Mouse (Mus musculus): ENCODE data around the gene Card14. TPM values are rescaled to one million over a fixed set of nuclear protein-coding genes. Genes with fewer than 3 reads are reported as not detected.

Gene Card14
- polyA plus RNA-seq, 1 experiment from 2014 or later: 0.14 TPM

DNA sequence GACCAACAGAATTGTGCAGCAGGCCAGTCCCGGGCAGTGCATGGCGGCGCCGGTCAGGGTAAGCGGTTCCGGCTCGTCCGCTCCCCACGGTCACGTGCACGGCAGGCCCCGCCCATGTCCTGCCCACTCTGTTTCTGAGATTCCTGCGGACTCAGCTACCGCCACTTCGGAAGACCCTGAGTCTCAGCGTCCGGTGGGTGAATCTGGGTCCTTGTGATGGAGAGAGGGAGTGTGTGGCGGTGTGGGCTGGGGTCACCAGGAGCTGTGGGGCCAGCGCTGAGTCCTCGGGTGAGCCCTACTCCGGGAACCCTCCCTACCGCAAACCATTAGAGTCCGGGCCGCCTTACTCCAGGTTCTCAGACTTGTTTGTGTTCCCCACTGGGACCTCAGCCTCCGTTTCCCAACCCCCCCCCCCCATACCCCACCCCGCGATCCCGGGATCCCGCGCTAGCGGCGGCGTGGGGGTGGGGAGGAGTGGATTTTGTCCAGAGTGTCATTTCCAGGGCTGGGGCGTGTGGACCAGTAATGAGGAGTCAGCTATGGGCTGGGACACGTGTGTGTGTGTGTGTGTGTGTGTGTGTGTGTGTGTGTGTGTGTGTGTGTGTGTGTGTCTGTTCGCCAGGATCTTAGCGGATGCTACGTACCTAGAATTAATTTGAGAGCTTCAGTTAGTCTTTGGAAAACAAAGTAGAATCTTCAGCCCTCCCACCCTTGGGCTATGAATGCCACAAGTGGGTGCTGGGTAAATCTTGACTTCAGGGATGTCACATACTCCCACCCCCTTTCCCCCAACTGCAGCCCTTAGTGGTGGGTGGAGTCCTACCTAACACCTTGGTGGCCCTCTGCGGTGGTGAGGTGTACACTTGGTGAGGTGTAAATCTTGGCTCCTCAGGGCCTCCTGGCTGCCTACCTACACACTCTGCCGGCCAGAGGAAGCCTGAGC, 48.1 kb downstream of the Card14 start, which contains the start of the genes Sgsh and Slc26a11:
Sgsh (minus strand) TSS at position 94 of the 943 bp plus-strand sequence.
Slc26a11 (plus strand) TSS at position 115 of the 943 bp plus-strand sequence.
- Histone ChIP-seq H3K4me1 (ENCODE audit: control insufficient read depth, insufficient read depth, low read length) (peaks cover 14% of the 10 kb centered on the region), H3K27ac (ENCODE audit: low read depth, low read length) (peak within 1 kb of the TSS; percentile 90), H3K4me2 (peak within 1 kb of the TSS; percentile 89), H3K9me3 (replicated peaks; ENCODE audit: control insufficient read depth, low read length) (no peaks in the 10 kb centered on the region), H3K36me3 (ENCODE audit: control insufficient read depth, insufficient read depth, low read length) (no peaks in the 10 kb centered on the region), H3K4me3 (ENCODE audit: low read depth, low read length) (peak within 1 kb of the TSS; percentile 80), H3K9ac (ENCODE audit: low read depth, low read length) (peak within 1 kb of the TSS; percentile 82), H3K27me3 (ENCODE audit: control insufficient read depth, insufficient read depth, low read length) (no peaks in the 10 kb centered on the region)
- peak; percentile 88 for ATAC-seq (replicated peaks; ENCODE audit: insufficient number of reproducible peaks, low FRiP score, low TSS enrichment)
- WGBS (ENCODE audit: insufficient replicate concordance): 3% methylated on average over 40 of the region's 40 CpGs

DNA sequence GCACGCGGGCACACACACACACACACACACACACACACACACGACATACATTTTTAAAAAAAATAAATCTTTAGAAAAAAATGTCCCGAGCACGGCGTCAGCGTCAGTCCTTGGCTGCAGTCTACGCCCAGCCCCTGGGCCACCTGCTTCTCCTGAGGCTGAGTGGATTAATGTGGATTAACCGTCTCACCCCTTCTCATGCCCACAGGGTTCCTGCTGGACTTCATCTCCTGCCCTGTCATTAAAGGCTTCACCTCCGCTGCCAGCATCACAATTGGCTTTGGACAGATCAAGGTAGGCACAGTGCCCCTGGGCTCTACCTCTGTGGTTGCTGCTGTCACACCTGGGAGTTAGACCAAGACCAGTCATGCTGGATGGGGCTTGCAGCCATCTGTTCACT, 51.5 kb downstream of the Card14 start:
- H3K4me3 ChIP-seq (ENCODE audit: low read depth, low read length): no peak overlapping the region
- no peak overlapping the region for H3K4me2 ChIP-seq
- H3K36me3 ChIP-seq (ENCODE audit: control insufficient read depth, insufficient read depth, low read length): no peaks in the 10 kb centered on the region
- H3K27me3 ChIP-seq (ENCODE audit: control insufficient read depth, insufficient read depth, low read length): no peaks in the 10 kb centered on the region
- no peaks in the 10 kb centered on the region for H3K9me3 ChIP-seq (replicated peaks; ENCODE audit: control insufficient read depth, low read length)
- ATAC-seq (replicated peaks; ENCODE audit: insufficient number of reproducible peaks, low FRiP score, low TSS enrichment): no peak
- no peak overlapping the region for H3K9ac ChIP-seq (ENCODE audit: low read depth, low read length)
- H3K27ac ChIP-seq (ENCODE audit: low read depth, low read length): no peak overlapping the region
- peaks cover 11% of the 10 kb centered on the region for H3K4me1 ChIP-seq (ENCODE audit: control insufficient read depth, insufficient read depth, low read length)
- WGBS (ENCODE audit: insufficient replicate concordance): 80% methylated on average over 10 of the region's 10 CpGs

DNA sequence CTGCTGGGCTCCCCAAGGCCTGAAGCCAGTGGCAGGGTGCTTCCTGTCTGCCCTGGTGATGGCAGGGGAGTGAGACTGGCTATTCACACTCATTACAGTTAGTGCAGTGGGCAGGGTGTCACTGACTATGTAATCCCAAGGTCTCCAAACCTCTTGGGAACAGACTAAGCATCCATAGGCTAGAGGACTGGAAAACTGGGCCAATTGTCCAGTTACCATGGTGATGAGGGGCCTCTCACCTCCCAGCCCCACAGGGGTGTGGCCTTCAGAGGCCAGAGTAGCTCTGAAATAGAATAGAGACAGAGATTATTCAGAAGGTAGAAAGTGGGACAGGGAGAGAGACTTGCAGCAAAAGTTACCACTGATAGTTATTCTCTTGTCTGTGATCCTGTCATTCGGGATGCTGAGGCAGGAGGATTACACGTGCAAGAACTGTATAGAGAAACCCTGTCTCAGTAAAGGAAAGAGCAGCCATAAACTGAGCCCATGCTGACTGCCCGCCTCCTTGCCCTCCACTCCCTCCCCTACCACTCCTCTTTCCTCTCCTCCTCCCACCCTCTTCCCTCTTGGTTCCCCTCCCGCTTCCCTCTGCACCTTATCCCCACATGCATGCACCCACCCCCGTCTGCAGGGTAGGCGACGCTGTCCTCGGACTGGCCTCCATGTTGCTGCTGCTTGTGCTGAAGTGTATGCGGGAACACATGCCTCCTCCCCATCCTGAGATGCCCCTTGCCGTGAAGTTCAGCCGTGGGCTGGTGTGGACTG, 55.4 kb downstream of the Card14 start:
- no peak overlapping the region for H3K4me2 ChIP-seq
- no peak overlapping the region for H3K4me3 ChIP-seq (ENCODE audit: low read depth, low read length)
- peaks cover 3% of the 10 kb centered on the region for H3K9me3 ChIP-seq (replicated peaks; ENCODE audit: control insufficient read depth, low read length)
- no peaks in the 10 kb centered on the region for H3K4me1 ChIP-seq (ENCODE audit: control insufficient read depth, insufficient read depth, low read length)
- no peaks in the 10 kb centered on the region for H3K36me3 ChIP-seq (ENCODE audit: control insufficient read depth, insufficient read depth, low read length)
- no peak overlapping the region for H3K27ac ChIP-seq (ENCODE audit: low read depth, low read length)
- ATAC-seq (replicated peaks; ENCODE audit: insufficient number of reproducible peaks, low FRiP score, low TSS enrichment): no peak
- 43% methylated on average over 11 of the region's 11 CpGs for WGBS (ENCODE audit: insufficient replicate concordance)
- no peaks in the 10 kb centered on the region for H3K27me3 ChIP-seq (ENCODE audit: control insufficient read depth, insufficient read depth, low read length)
- 0 out of 2 replicates have a peak overlapping the region, but pooled peaks have one; percentile 5 for H3K9ac ChIP-seq (ENCODE audit: low read depth, low read length)

DNA sequence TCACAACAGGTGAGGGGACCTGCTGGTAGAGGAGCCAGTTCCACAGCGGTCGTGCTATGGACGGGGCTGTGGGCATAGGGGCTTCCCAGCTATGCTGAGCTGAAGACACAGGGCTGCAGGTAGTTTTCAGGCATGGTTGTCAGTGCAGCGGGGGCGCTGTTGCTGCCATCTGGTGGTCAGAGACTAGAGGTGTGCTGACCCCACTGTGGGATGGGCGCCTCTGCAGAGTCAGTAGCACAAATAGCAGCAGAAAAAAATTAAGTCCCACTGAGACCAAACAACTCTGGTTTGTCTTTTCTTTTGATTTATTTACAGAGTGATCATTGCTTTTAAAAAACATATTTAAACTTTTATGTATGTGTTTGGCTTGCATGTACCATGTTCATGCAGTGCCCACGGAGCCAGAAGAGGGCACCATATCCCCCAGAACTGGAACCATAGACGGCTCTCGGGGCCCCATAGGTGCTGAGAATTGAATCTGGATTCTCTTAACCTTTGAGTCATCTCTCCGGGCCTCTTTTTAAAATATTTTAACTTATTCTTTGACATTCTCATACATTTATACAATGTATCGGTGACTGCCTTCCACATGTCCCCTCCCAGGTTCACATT, 56.1 kb downstream of the Card14 start:
- WGBS (ENCODE audit: insufficient replicate concordance): 32% methylated on average over 11 of the region's 11 CpGs
- Histone ChIP-seq H3K27me3 (ENCODE audit: control insufficient read depth, insufficient read depth, low read length) (no peaks in the 10 kb centered on the region), H3K4me1 (ENCODE audit: control insufficient read depth, insufficient read depth, low read length) (no peaks in the 10 kb centered on the region), H3K27ac (ENCODE audit: low read depth, low read length) (no peak overlapping the region), H3K4me3 (ENCODE audit: low read depth, low read length) (no peak overlapping the region), H3K36me3 (ENCODE audit: control insufficient read depth, insufficient read depth, low read length) (no peaks in the 10 kb centered on the region), H3K4me2 (no peak overlapping the region), H3K9me3 (replicated peaks; ENCODE audit: control insufficient read depth, low read length) (peaks cover 3% of the 10 kb centered on the region), H3K9ac (ENCODE audit: low read depth, low read length) (no peak overlapping the region)
- no peak for ATAC-seq (replicated peaks; ENCODE audit: insufficient number of reproducible peaks, low FRiP score, low TSS enrichment)

DNA sequence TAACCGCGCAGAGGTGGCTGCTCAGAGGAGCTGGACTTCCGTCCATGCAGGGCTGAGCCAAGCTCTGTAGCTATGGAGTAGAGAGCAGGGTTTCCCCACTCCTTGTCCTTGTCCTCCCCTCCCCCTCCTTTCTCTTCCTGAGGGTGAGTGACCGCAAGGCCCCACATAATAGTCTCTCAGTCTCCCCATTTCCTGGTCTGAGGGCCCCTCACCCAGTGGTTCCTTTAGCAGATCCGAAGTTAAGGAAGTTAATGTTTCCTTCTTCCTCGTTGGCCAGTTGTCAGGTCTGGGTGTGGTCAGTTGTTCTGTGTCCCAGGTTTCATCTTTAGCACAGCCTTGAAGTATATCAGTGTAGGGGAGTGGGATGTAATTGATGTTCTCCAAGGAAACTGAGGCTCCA, 67.9 kb downstream of the Card14 start:
- Histone ChIP-seq H3K9me3 (replicated peaks; ENCODE audit: control insufficient read depth, low read length) (no peaks in the 10 kb centered on the region), H3K4me2 (no peak overlapping the region), H3K9ac (ENCODE audit: low read depth, low read length) (no peak overlapping the region), H3K27ac (ENCODE audit: low read depth, low read length) (no peak overlapping the region), H3K36me3 (ENCODE audit: control insufficient read depth, insufficient read depth, low read length) (peaks cover 11% of the 10 kb centered on the region), H3K4me3 (ENCODE audit: low read depth, low read length) (no peak overlapping the region), H3K4me1 (ENCODE audit: control insufficient read depth, insufficient read depth, low read length) (peaks cover 7% of the 10 kb centered on the region), H3K27me3 (ENCODE audit: control insufficient read depth, insufficient read depth, low read length) (no peaks in the 10 kb centered on the region)
- 67% methylated on average over 6 of the region's 6 CpGs for WGBS (ENCODE audit: insufficient replicate concordance)
- no peak for ATAC-seq (replicated peaks; ENCODE audit: insufficient number of reproducible peaks, low FRiP score, low TSS enrichment)

DNA sequence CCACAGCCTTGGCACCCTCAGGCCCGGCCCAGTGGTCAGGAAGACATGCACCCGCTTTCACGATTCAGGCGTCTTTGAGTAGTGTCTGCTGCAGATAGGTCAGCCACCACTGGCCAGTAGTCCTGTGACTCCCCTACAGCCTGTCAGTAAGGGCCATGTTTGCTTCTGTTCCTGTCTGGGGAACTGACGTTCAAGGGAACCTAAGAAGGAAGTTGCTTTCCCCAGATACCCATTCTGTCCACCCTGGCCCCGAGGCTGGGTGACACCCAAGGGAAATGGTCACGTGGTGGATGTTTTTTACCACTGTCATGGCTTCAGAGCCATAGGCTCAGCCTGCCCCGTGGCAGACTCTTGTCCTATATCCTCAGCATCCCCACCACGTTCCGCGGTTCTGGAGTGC, 69.8 kb downstream of the Card14 start:
- 92% methylated on average over 11 of the region's 11 CpGs for WGBS (ENCODE audit: insufficient replicate concordance)
- no peak for ATAC-seq (replicated peaks; ENCODE audit: insufficient number of reproducible peaks, low FRiP score, low TSS enrichment)

DNA sequence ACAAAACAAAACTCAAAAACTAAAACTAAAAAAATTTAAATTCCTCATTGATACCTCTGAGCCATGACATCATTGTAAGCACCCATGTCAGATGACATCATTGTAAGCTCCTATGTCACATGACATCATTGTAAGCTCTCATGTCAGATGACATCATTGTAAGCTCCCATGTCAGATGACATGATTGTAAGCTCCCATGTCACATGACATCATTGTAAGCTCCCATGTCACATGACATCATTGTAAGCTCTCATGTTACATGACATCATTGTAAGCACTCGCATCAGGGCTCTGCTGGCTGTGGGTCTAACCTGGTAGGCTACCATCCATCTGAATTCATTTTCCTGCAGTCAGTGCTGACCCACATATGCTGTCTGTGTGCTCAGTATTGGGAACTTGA, 71.0 kb downstream of the Card14 start:
- Histone ChIP-seq H3K9ac (ENCODE audit: low read depth, low read length) (no peak overlapping the region), H3K27me3 (ENCODE audit: control insufficient read depth, insufficient read depth, low read length) (no peaks in the 10 kb centered on the region), H3K36me3 (ENCODE audit: control insufficient read depth, insufficient read depth, low read length) (peaks cover 11% of the 10 kb centered on the region), H3K4me2 (no peak overlapping the region), H3K27ac (ENCODE audit: low read depth, low read length) (no peak overlapping the region), H3K4me1 (ENCODE audit: control insufficient read depth, insufficient read depth, low read length) (peaks cover 17% of the 10 kb centered on the region), H3K9me3 (replicated peaks; ENCODE audit: control insufficient read depth, low read length) (no peaks in the 10 kb centered on the region), H3K4me3 (ENCODE audit: low read depth, low read length) (no peak overlapping the region)
- WGBS (ENCODE audit: insufficient replicate concordance): 93% methylated on average over 1 of the region's 1 CpGs
- ATAC-seq (replicated peaks; ENCODE audit: insufficient number of reproducible peaks, low FRiP score, low TSS enrichment): no peak

More for the DNA sequence above, 69.8 kb downstream of the Card14 start:
- H3K4me1 ChIP-seq (ENCODE audit: control insufficient read depth, insufficient read depth, low read length): peaks cover 17% of the 10 kb centered on the region
- no peaks in the 10 kb centered on the region for H3K9me3 ChIP-seq (replicated peaks; ENCODE audit: control insufficient read depth, low read length)
- H3K9ac ChIP-seq (ENCODE audit: low read depth, low read length): no peak overlapping the region
- H3K27ac ChIP-seq (ENCODE audit: low read depth, low read length): no peak overlapping the region
- H3K4me3 ChIP-seq (ENCODE audit: low read depth, low read length): no peak overlapping the region
- no peak overlapping the region for H3K4me2 ChIP-seq
- H3K27me3 ChIP-seq (ENCODE audit: control insufficient read depth, insufficient read depth, low read length): no peaks in the 10 kb centered on the region
- H3K36me3 ChIP-seq (ENCODE audit: control insufficient read depth, insufficient read depth, low read length): peaks cover 11% of the 10 kb centered on the region

DNA sequence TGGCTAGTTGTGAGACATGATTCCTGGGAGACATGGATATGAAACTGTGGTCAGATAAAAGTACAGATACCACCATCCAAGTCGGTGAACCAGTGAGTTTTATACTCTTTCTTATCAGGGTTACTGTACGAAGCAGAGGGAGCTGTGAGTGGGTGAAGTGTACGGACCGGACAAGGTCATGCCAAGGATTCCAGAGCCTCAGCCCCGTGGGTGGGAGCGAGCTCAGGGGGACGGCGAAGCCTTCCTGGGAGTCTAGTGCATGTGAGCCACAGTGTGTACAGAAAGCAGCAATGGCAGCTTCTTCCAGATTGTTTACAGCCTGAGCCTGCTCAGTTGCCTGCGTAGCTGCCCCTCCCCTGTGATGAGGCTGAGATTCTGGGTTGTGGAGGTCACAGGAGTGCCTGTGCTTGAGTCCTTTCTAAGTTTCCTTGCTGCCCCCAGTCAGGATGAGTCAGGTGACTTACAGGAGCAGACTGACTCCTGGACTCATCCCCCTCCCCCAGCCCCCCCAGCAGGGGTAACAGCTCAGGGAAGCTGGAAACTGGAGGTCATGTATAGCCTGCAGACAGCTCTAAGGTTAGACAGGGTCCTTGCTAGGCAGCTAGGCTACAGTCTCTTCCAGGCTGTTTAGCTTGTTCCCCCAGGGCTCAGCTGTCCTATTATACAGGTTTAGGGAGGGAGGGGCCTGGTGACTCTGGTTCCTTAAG, 74.2 kb downstream of the Card14 start:
- Histone ChIP-seq H3K4me3 (ENCODE audit: low read depth, low read length) (no peak overlapping the region), H3K27me3 (ENCODE audit: control insufficient read depth, insufficient read depth, low read length) (no peaks in the 10 kb centered on the region), H3K9ac (ENCODE audit: low read depth, low read length) (peak overlapping the region; percentile 54; the same call in 1 of the 2 replicates), H3K27ac (ENCODE audit: low read depth, low read length) (peak overlapping the region; percentile 66), H3K36me3 (ENCODE audit: control insufficient read depth, insufficient read depth, low read length) (peaks cover 11% of the 10 kb centered on the region), H3K4me2 (peak overlapping the region; percentile 8; the same call in 1 of the 2 replicates), H3K9me3 (replicated peaks; ENCODE audit: control insufficient read depth, low read length) (no peaks in the 10 kb centered on the region), H3K4me1 (ENCODE audit: control insufficient read depth, insufficient read depth, low read length) (peaks cover 15% of the 10 kb centered on the region)
- 39% methylated on average over 9 of the region's 9 CpGs for WGBS (ENCODE audit: insufficient replicate concordance)
- ATAC-seq (replicated peaks; ENCODE audit: insufficient number of reproducible peaks, low FRiP score, low TSS enrichment): 0 out of 2 replicates have a peak, but pooled peaks have one; percentile 19
